Mouse (Mus musculus) liver, embryonic 16.5 days (tissue): Measurements from ENCODE around the gene Olfr67. TPM values are rescaled to one million over a fixed set of nuclear protein-coding genes. Genes with fewer than 3 reads are reported as not detected.
"Not testable (repeated sequence)": the region's sequence is repeated elsewhere in the genome, so short reads cannot be mapped to it uniquely, and the experiment has no call there.

Source experiments
- ATAC-seq: fragments of 200-750 bp; cut with Nextera tagmentation; 2 replicates; pipeline ENCODE4 v1.8.0; 2017; ENCODE audit warnings: low read depth, mild to moderate bottlenecking, moderate number of reproducible peaks, moderate library complexity
- H3K27ac ChIP-seq: fragments of 300-500 bp; sonication (generic); 2 replicates; pipeline ENCODE4 v1.5.1; 2014; ENCODE audit warnings: mild to moderate bottlenecking, low read length
- H3K27me3 ChIP-seq: fragments of 300-500 bp; sonication (generic); 2 replicates; pipeline ENCODE4 v1.6.1; 2014; ENCODE audit warnings: low read depth, low read length, mixed read lengths; ENCODE audit not compliant: control insufficient read depth, insufficient read depth
- H3K36me3 ChIP-seq: fragments of 300-500 bp; sonication (generic); 2 replicates; pipeline ENCODE4 v1.6.1; 2014; ENCODE audit warnings: mild to moderate bottlenecking; ENCODE audit not compliant: control insufficient read depth, insufficient read depth
- H3K4me1 ChIP-seq: fragments of 300-500 bp; sonication (generic); 2 replicates; pipeline ENCODE4 v1.6.1; 2014; ENCODE audit warnings: low read depth, low read length, mixed read lengths; ENCODE audit not compliant: control insufficient read depth
- H3K4me2 ChIP-seq: fragments of 300-500 bp; sonication (generic); 2 replicates; pipeline ENCODE4 v1.6.1; 2014; ENCODE audit warnings: low read depth, low read length, mixed read lengths
- H3K4me3 ChIP-seq: fragments of 300-500 bp; sonication (generic); 2 replicates; pipeline ENCODE4 v1.5.1; 2014; ENCODE audit warnings: low read depth, mild to moderate bottlenecking, low read length
- H3K9ac ChIP-seq: fragments of 300-500 bp; sonication (generic); 2 replicates; pipeline ENCODE4 v1.6.1; 2014; ENCODE audit warnings: low read depth, low read length
- H3K9me3 ChIP-seq: fragments of 300-500 bp; sonication (generic); replicated peaks from 2 replicates; pipeline ENCODE4 v1.6.1; 2016; ENCODE audit warnings: low read length; ENCODE audit not compliant: control insufficient read depth
- WGBS: fragments of 180-500 bp; shearing (Covaris S2); extraction: QIAGEN DNeasy Blood & Tissue Kit; methylation state at CpG from one replicate; pipeline ENCODE4 v1.1.7; 2014; ENCODE audit not compliant: insufficient replicate concordance; 5-methylcytosine and 5-hydroxymethylcytosine counted together
- polyA plus RNA-seq: library from polyadenylated mRNA; unstranded; fragments of >200 nt; fragmentation: Nextera tagmentation; extraction: Ambion mirVana; gene quantifications from 2 replicates; pipeline ENCODE4 v1.2.1, GENCODE M21; 2015

Olfr67 gene
- polyA plus RNA-seq, 1 experiment from 2014 or later, result not detected

DNA sequence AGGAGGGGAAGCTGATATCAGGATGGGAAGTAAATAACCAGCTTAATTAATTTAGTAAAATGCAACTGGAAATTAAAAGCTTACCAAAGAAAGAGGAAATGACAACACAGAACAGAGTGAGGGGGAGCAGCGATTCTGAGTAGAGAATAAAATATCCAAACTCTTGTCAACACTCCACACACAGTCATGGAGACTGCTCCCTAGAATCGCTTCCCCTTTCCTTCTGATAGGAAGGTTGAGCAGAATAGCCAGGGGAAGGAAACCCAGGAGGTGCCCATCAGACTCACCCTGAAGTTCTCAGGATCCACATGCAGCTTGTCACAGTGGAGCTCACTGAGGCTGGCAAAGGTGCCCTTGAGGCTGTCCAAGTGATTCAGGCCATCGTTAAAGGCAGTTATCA lies 21.5 kb upstream of the Olfr67 start:
- H3K4me2 ChIP-seq, H3K27me3 ChIP-seq, H3K36me3 ChIP-seq, H3K4me1 ChIP-seq, H3K9me3 ChIP-seq, ATAC-seq: not testable (repeated sequence)
- Histone ChIP-seq H3K27ac (peak overlapping the region; percentile 94), H3K4me3 (peak overlapping the region; percentile 58), H3K9ac (peak overlapping the region; percentile 61)
- no CpG with 5 or more reads among the region's 3 CpGs for WGBS

- Histone ChIP-seq H3K9me3 (no peaks in the 10 kb centered on the region), H3K4me1 (peaks cover 9% of the 10 kb centered on the region), H3K4me3 (peak overlapping the region; percentile 69), H3K27ac (peak overlapping the region; percentile 98), H3K36me3 (peaks cover 2% of the 10 kb centered on the region; the same call in 1 of the 2 replicates), H3K27me3 (no peaks in the 10 kb centered on the region), H3K4me2 (peak overlapping the region; percentile 51), H3K9ac (peak overlapping the region; percentile 77)
- WGBS, result 11% methylated on average over 1 of the region's 1 CpGs
- no peak for ATAC-seq
These were observed 20.6 kb upstream of the Olfr67 start for GRCm38 (mm10) chr7:103812174-103812573.

GRCm38 (mm10) chr7:103811223-103811845 lies 19.7 kb upstream of the Olfr67 start:
- Histone ChIP-seq H3K4me2 (peak overlapping the region; percentile 50), H3K4me3 (peak overlapping the region; percentile 48), H3K27ac (peak overlapping the region; percentile 97), H3K27me3 (no peaks in the 10 kb centered on the region), H3K9ac (peak overlapping the region; percentile 56), H3K36me3 (peaks cover 2% of the 10 kb centered on the region; the same call in 1 of the 2 replicates), H3K9me3 (no peaks in the 10 kb centered on the region), H3K4me1 (peaks cover 14% of the 10 kb centered on the region)
- WGBS, result 36% methylated on average over 1 of the region's 1 CpGs
- ATAC-seq, result peak; percentile 45

GRCm38 (mm10) chr7:103810746-103811145 lies 19.1 kb upstream of the Olfr67 start:
- H3K27ac ChIP-seq, result peak overlapping the region; percentile 97
- peak overlapping the region; percentile 45 for H3K9ac ChIP-seq
- H3K4me3 ChIP-seq, result peak overlapping the region; percentile 51
- peaks cover 14% of the 10 kb centered on the region for H3K4me1 ChIP-seq
- no peaks in the 10 kb centered on the region for H3K27me3 ChIP-seq
- H3K9me3 ChIP-seq, result no peaks in the 10 kb centered on the region
- H3K4me2 ChIP-seq, result 0 out of 2 replicates have a peak overlapping the region, but pooled peaks have one; percentile 9
- H3K36me3 ChIP-seq, result peaks cover 2% of the 10 kb centered on the region; the same call in 1 of the 2 replicates
- WGBS, result 32% methylated on average over 3 of the region's 3 CpGs
- ATAC-seq, result 0 out of 2 replicates have a peak, but pooled peaks have one; percentile 5

DNA sequence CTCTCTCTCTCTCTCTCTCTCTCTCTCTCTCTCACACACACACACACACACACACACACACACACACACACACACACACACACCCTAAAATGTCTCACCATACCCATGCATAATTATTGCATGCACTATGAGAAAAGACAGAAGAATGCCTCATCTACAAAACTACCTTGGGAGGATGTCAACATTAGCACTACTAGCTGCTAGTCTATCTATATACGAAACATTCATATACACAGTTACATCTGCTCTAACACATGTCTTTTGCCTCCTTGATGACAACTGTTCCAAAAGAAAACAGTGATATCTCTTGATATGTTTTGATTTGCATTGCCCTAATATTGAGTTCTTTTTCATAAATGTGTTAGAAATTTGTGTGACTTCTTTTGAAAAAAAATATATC lies 18.7 kb upstream of the Olfr67 start:
- Histone ChIP-seq H3K36me3 (peaks cover 2% of the 10 kb centered on the region; the same call in 1 of the 2 replicates), H3K27me3 (no peaks in the 10 kb centered on the region), H3K4me3 (peak overlapping the region; percentile 44), H3K9me3 (no peaks in the 10 kb centered on the region), H3K9ac (peak overlapping the region; percentile 47), H3K4me1 (peaks cover 14% of the 10 kb centered on the region), H3K4me2 (peak overlapping the region; percentile 52), H3K27ac (peak overlapping the region; percentile 94)
- ATAC-seq, result 0 out of 2 replicates have a peak, but pooled peaks have one; percentile 3
- WGBS, result 54% methylated on average over 1 of the region's 1 CpGs

DNA sequence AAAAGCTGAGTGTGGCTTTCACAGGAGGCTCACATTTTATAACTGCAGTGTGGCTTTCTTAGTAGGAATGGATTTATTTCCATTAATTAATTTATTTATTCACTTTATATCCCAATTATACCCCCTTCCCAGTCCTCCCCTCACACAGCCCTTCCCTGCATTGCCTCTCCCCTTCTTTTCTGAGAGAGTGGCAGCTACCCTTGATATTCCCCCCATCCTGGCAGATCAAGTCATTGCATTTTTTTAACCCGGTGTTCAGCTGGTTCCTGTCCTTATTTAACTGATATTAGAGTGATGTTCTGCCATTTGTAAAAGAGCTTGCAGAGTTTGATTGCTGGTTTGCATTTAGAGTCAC lies 18.2 kb upstream of the Olfr67 start:
- H3K4me1 ChIP-seq, result peaks cover 14% of the 10 kb centered on the region
- peaks cover 2% of the 10 kb centered on the region; the same call in 1 of the 2 replicates for H3K36me3 ChIP-seq
- H3K4me2 ChIP-seq, result peak overlapping the region; percentile 52
- no peaks in the 10 kb centered on the region for H3K27me3 ChIP-seq
- WGBS, result 8% methylated on average over 1 of the region's 1 CpGs
- no peak for ATAC-seq
- H3K9ac ChIP-seq, result peak overlapping the region; percentile 47
- H3K4me3 ChIP-seq, result peak overlapping the region; percentile 44
- no peaks in the 10 kb centered on the region for H3K9me3 ChIP-seq
- H3K27ac ChIP-seq, result peak overlapping the region; percentile 94

- Histone ChIP-seq H3K4me1 (peaks cover 14% of the 10 kb centered on the region), H3K9me3 (no peaks in the 10 kb centered on the region), H3K27ac (peak overlapping the region; percentile 94), H3K9ac (peak overlapping the region; percentile 47), H3K36me3 (peaks cover 2% of the 10 kb centered on the region; the same call in 1 of the 2 replicates), H3K4me2 (peak overlapping the region; percentile 52), H3K4me3 (peak overlapping the region; percentile 44), H3K27me3 (no peaks in the 10 kb centered on the region)
- no peak for ATAC-seq
- whole genome bisulfite sequencing, result 11% methylated on average over 5 of the region's 5 CpGs
These were observed 17.6 kb upstream of the Olfr67 start for GRCm38 (mm10) chr7:103808971-103809800.

DNA sequence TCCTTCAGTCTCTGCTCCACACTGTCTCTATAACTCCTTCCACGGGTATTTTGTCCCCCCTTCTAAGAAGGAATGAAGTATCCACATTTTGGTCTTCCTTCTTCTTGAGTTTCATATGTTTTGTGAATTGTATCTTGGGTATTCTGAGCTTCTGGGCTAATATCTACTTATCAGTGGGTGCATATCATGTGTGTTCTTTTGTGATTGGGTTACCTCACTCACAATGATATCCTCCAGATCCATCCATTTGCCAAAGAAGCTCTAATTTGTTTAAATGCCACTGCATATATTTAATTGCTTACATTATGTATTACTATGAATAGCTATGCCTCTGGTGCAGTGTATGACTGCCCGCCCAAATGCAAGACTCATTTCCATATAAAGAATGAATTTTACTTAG lies 16.5 kb upstream of the Olfr67 start:
- peaks cover 14% of the 10 kb centered on the region for H3K4me1 ChIP-seq
- H3K4me3 ChIP-seq, H3K27me3 ChIP-seq, H3K36me3 ChIP-seq, H3K9ac ChIP-seq, H3K9me3 ChIP-seq, ATAC-seq: not testable (repeated sequence)
- H3K27ac ChIP-seq, result peak overlapping the region; percentile 91
- WGBS, result 34% methylated on average over 2 of the region's 2 CpGs
- peak overlapping the region; percentile 34 for H3K4me2 ChIP-seq

GRCm38 (mm10) chr7:103806856-103807255 lies 15.2 kb upstream of the Olfr67 start:
- H3K9ac ChIP-seq, result peak overlapping the region; percentile 54
- H3K27me3 ChIP-seq, result no peaks in the 10 kb centered on the region
- peak overlapping the region; percentile 86 for H3K27ac ChIP-seq
- H3K4me2 ChIP-seq, result no peak overlapping the region
- no peaks in the 10 kb centered on the region for H3K36me3 ChIP-seq
- no peak for ATAC-seq
- peaks cover 14% of the 10 kb centered on the region for H3K4me1 ChIP-seq
- no peak overlapping the region for H3K4me3 ChIP-seq
- WGBS, result 60% methylated on average over 1 of the region's 1 CpGs
- H3K9me3 ChIP-seq, result no peaks in the 10 kb centered on the region
